Mouse (Mus musculus): ENCODE data around the gene Utrn. TPM values are rescaled to one million over a fixed set of nuclear protein-coding genes. Genes with fewer than 3 reads are reported as not detected.

Utrn gene
- 7.8 and 14.5 TPM in 2 replicates for polyA plus RNA-seq (2012; rRNA removed)

- 0 out of 2 replicates have a peak, but pooled peaks have one; percentile 32 for TF ChIP-seq POLR2A (IDR thresholded peaks at IDR 0.05; ENCODE audit: borderline replicate concordance, extremely low read depth, insufficient read depth, insufficient read length, poor library complexity, severe bottlenecking)
- no peak for TF ChIP-seq CTCF (IDR thresholded peaks at IDR 0.05; ENCODE audit: borderline replicate concordance, extremely low read depth, insufficient read depth, insufficient read length)
Observed at GRCm38 (mm10) chr10:12869029-12869671, at the start of gene Utrn. Utrn (minus strand) TSS chr10:12869365.

GRCm38 (mm10) chr10:12917626-12918025, 48.5 kb upstream of the Utrn start:
- no peak for DNase-seq (ENCODE audit: low read depth)
- TF ChIP-seq POLR2A (IDR thresholded peaks at IDR 0.05; ENCODE audit: borderline replicate concordance, extremely low read depth, insufficient read depth, insufficient read length, poor library complexity, severe bottlenecking) (no peak), CTCF (IDR thresholded peaks at IDR 0.05; ENCODE audit: borderline replicate concordance, extremely low read depth, insufficient read depth, insufficient read length) (no peak)

More at GRCm38 (mm10) chr10:12869029-12869671, at the start of gene Utrn:
- peak; percentile 85 for DNase-seq (ENCODE audit: low read depth)

GRCm38 (mm10) chr10:12916376-12916775, 47.2 kb upstream of the Utrn start:
- no peak for DNase-seq (ENCODE audit: low read depth)
- TF ChIP-seq CTCF (IDR thresholded peaks at IDR 0.05; ENCODE audit: borderline replicate concordance, extremely low read depth, insufficient read depth, insufficient read length): no peak
- no peak for TF ChIP-seq POLR2A (IDR thresholded peaks at IDR 0.05; ENCODE audit: borderline replicate concordance, extremely low read depth, insufficient read depth, insufficient read length, poor library complexity, severe bottlenecking)

DNA sequence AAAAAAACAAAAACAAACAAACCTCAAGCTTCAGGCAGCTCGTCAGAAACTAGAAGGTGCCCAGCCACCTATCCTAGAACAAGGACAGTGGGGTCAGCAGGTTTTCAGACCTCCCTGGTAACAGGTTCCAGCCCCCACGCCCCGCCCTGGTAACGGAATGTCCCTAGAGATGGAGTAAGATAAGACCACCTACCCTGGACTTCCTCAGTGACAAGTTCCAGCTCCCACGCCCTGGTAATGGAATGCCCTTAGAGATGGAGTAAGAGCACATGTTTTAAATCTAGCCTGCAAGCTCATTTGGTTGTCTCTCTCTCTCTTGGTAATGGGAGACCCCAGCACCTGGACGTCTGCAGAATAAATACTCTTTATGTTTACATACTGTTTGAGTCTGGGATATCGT, 46.7 kb upstream of the Utrn start:
- no peak for DNase-seq (ENCODE audit: low read depth)
- TF ChIP-seq CTCF (IDR thresholded peaks at IDR 0.05; ENCODE audit: borderline replicate concordance, extremely low read depth, insufficient read depth, insufficient read length) (no peak), POLR2A (IDR thresholded peaks at IDR 0.05; ENCODE audit: borderline replicate concordance, extremely low read depth, insufficient read depth, insufficient read length, poor library complexity, severe bottlenecking) (no peak)

DNA sequence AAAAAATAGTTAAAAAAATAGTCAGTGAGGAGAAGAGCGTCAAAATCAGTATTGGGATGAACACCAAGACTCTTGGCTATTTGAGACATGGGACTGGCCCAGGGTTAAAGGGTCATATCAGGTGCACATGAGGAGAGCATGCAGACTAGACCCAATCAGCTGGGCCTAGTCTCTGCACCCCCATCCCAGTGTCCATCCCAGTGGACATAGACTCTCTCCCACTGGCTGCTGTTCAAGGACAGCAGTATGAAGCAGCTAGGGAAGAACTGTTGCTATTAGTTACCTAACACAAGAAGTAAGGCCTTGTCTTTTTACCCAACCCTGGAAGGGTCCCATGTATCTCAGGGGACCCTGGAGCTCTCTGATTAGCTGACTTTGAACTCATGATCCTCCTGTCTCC, 45.0 kb upstream of the Utrn start:
- no peak for TF ChIP-seq CTCF (IDR thresholded peaks at IDR 0.05; ENCODE audit: borderline replicate concordance, extremely low read depth, insufficient read depth, insufficient read length)
- no peak for TF ChIP-seq POLR2A (IDR thresholded peaks at IDR 0.05; ENCODE audit: borderline replicate concordance, extremely low read depth, insufficient read depth, insufficient read length, poor library complexity, severe bottlenecking)
- DNase-seq (ENCODE audit: low read depth): no peak

DNA sequence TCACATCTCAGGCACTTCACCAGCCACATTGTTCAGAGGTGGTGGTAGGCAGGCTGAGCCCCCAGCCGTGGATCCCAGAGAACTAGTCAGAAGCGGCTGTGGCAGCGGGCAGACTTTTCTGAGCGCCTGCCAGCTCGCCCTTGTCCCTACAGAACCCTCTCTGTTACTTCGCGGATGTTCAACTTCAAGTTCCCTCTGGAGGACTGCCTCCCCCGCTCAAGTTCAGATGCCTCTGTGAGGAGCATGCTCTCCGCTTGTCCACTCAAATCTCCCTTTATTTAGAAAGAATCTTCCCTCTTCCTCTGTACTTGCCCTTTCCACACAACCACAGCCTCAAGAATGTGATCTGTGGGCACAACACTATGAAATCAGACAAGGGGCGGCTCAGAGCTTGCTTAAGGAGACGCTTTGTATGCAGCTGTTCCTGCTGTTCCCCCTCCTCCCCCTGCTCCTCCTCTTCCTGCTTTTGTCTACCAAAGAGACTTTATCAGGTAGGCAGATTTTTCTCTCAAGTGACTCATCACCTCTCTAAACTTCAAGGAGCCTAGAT, 42.9 kb upstream of the Utrn start:
- TF ChIP-seq POLR2A (IDR thresholded peaks at IDR 0.05; ENCODE audit: borderline replicate concordance, extremely low read depth, insufficient read depth, insufficient read length, poor library complexity, severe bottlenecking): no peak
- no peak for TF ChIP-seq CTCF (IDR thresholded peaks at IDR 0.05; ENCODE audit: borderline replicate concordance, extremely low read depth, insufficient read depth, insufficient read length)
- peak; percentile 65 for DNase-seq (ENCODE audit: low read depth)

DNA sequence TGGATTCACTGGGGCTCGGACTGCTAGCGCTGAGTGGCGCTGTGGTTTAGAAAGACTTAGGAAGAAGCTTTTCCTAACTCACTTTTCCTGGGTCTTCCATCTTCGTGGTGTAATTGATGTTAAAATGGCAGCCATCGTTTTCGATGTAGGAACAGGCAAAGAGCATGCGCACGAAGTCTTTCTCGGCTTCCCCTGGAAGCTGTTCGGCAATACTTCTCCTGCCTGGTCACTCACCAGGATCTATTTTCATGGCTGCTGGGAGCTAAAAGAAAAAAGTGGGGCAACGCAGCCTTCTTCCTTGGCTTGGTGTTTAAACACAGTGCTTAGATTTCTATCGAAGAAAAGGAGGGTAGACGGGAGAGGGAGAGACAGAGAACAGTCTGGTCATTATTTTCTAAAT, 42.3 kb upstream of the Utrn start:
- no peak for TF ChIP-seq POLR2A (IDR thresholded peaks at IDR 0.05; ENCODE audit: borderline replicate concordance, extremely low read depth, insufficient read depth, insufficient read length, poor library complexity, severe bottlenecking)
- no peak for TF ChIP-seq CTCF (IDR thresholded peaks at IDR 0.05; ENCODE audit: borderline replicate concordance, extremely low read depth, insufficient read depth, insufficient read length)
- DNase-seq (ENCODE audit: low read depth): no peak

- TF ChIP-seq CTCF (IDR thresholded peaks at IDR 0.05; ENCODE audit: borderline replicate concordance, extremely low read depth, insufficient read depth, insufficient read length) (no peak), POLR2A (IDR thresholded peaks at IDR 0.05; ENCODE audit: borderline replicate concordance, extremely low read depth, insufficient read depth, insufficient read length, poor library complexity, severe bottlenecking) (no peak)
- DNase-seq (ENCODE audit: low read depth): no peak
Observed at GRCm38 (mm10) chr10:12909891-12910290, 40.7 kb upstream of the Utrn start.

DNA sequence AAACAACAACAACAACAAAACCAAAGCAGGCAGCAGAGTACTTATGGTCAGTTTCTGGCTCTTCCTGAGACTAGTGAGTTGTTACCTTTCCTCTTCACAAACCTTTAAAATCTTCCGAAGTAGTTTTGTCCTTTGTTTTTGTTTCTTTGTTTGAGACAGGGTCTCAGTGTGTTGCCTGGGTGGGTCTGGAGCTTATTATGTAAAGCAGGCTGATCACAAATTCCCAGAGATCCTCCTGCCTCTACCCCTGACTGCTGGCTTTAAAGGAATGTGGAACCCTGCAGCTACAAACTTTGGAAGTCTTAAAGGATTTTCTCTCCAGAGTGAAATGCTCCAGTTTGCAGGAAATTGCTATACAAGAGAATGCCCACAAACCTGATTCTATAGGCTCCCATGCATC, 40.0 kb upstream of the Utrn start:
- TF ChIP-seq CTCF (IDR thresholded peaks at IDR 0.05; ENCODE audit: borderline replicate concordance, extremely low read depth, insufficient read depth, insufficient read length): no peak
- TF ChIP-seq POLR2A (IDR thresholded peaks at IDR 0.05; ENCODE audit: borderline replicate concordance, extremely low read depth, insufficient read depth, insufficient read length, poor library complexity, severe bottlenecking): no peak
- no peak for DNase-seq (ENCODE audit: low read depth)

DNA sequence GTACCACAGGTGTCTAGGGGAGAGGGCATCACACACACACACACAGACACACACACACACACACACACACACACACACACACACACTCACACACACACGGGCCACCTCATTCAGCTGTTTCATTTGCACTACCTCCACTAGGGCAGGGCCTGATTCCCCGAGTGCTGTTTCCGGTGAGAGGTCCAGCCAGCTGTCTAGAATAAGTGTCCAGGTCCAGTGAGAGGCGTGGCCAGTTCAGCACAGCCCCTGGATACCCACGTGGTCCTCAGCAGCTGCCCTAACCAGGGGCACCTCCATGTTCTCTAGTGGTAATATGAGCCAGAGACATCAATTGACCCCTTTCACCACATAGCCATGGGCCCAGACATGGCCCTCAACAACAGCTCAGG, 35.0 kb upstream of the Utrn start:
- DNase-seq (ENCODE audit: low read depth): no peak
- no peak for TF ChIP-seq POLR2A (IDR thresholded peaks at IDR 0.05; ENCODE audit: borderline replicate concordance, extremely low read depth, insufficient read depth, insufficient read length, poor library complexity, severe bottlenecking)
- TF ChIP-seq CTCF (IDR thresholded peaks at IDR 0.05; ENCODE audit: borderline replicate concordance, extremely low read depth, insufficient read depth, insufficient read length): no peak

GRCm38 (mm10) chr10:12903440-12904139, 34.4 kb upstream of the Utrn start:
- DNase-seq (ENCODE audit: low read depth): no peak
- TF ChIP-seq CTCF (IDR thresholded peaks at IDR 0.05; ENCODE audit: borderline replicate concordance, extremely low read depth, insufficient read depth, insufficient read length) (no peak), POLR2A (IDR thresholded peaks at IDR 0.05; ENCODE audit: borderline replicate concordance, extremely low read depth, insufficient read depth, insufficient read length, poor library complexity, severe bottlenecking) (no peak)
